Mouse (Mus musculus): ENCODE results near the gene B3galt4. TPM values are rescaled to one million over a fixed set of nuclear protein-coding genes. Genes with fewer than 3 reads are reported as not detected.

The B3galt4 gene
- polyA plus RNA-seq, 1 experiment: 6.7 TPM

GRCm38 (mm10) chr17:33931159-33931866, 20.0 kb downstream of the B3galt4 start:
- DNase-seq: no peak
- no peak overlapping the region for H3K27ac ChIP-seq (ENCODE audit: insufficient read depth, low read depth, low read length)
- H3K36me3 ChIP-seq (ENCODE audit: control insufficient read depth, insufficient read depth, low read length): no peaks in the 10 kb centered on the region
- H3K27me3 ChIP-seq (replicated peaks; ENCODE audit: control insufficient read depth, insufficient read depth, low read length): no peaks in the 10 kb centered on the region
- H3K4me3 ChIP-seq (ENCODE audit: insufficient read depth, low read depth, low read length): peak overlapping the region; percentile 83
- TF ChIP-seq POLR2A (IDR thresholded peaks at IDR 0.05; ENCODE audit: low read depth, low read length) (no peak), CTCF (conservative IDR thresholded peaks at IDR 0.05; ENCODE audit: insufficient read depth, insufficient read length, low read depth, low read length) (no peak)
- 61% methylated on average over 18 of the region's 18 CpGs for WGBS
- H3K4me1 ChIP-seq (ENCODE audit: control insufficient read depth, insufficient read depth, low read length): no peaks in the 10 kb centered on the region

DNA sequence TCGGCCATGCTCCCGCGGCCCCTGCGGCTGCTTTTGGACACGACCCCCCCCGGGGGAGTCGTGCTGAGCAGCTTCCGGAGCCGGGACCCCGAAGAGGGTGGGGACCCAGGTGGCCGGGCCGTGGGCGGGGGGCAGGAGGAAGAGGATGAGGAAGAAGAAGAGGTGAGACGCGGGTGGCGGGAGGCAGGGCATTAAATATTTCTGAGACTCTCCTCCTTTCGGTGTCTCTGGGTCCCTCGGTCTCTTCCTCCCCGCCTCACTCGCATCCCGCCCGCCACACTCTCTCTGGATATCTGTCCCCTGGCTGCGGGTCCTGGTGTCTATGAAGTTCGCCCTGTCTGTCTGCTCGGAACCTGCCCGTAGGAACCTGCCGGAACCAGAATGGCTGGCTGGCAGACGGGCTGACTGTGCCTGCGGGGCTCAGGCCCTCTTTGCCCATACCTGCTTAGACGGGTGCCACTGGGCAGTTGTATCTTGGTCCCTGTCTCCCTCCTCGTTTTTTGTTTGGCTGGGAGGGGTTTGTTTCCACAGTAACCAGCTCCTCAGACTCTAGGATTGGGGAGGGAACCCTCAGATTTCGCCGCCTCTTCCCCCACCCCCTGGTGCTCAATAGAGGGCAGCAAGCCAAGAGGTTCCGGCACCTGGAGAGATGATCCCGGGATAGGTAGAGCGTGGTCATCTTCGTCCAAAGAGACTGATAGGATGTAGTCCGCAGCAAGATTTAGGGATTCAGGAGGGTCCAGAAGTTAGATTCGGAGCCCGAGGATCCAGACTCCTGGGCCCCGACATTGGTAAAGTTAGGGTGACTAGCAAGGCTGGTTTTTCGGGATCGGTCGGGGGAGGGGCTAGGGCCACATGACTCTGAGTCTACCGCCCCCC, 20.8 kb downstream of the B3galt4 start:
- peak overlapping the region; percentile 83 for H3K4me3 ChIP-seq (ENCODE audit: insufficient read depth, low read depth, low read length)
- no peaks in the 10 kb centered on the region for H3K4me1 ChIP-seq (ENCODE audit: control insufficient read depth, insufficient read depth, low read length)
- DNase-seq: peak; percentile 85
- H3K36me3 ChIP-seq (ENCODE audit: control insufficient read depth, insufficient read depth, low read length): no peaks in the 10 kb centered on the region
- H3K27ac ChIP-seq (ENCODE audit: insufficient read depth, low read depth, low read length): peak overlapping the region; percentile 96
- TF ChIP-seq CTCF (conservative IDR thresholded peaks at IDR 0.05; ENCODE audit: insufficient read depth, insufficient read length, low read depth, low read length) (no peak), POLR2A (IDR thresholded peaks at IDR 0.05; ENCODE audit: low read depth, low read length) (no peak)
- H3K27me3 ChIP-seq (replicated peaks; ENCODE audit: control insufficient read depth, insufficient read depth, low read length): no peaks in the 10 kb centered on the region
- WGBS: 2% methylated on average over 45 of the region's 45 CpGs

- no peaks in the 10 kb centered on the region for H3K27me3 ChIP-seq (replicated peaks; ENCODE audit: control insufficient read depth, insufficient read depth, low read length)
- H3K36me3 ChIP-seq (ENCODE audit: control insufficient read depth, insufficient read depth, low read length): no peaks in the 10 kb centered on the region
- TF ChIP-seq CTCF (conservative IDR thresholded peaks at IDR 0.05; ENCODE audit: insufficient read depth, insufficient read length, low read depth, low read length): 0 out of 2 replicates have a peak, but pooled peaks have one; percentile 18
- no peak for TF ChIP-seq POLR2A (IDR thresholded peaks at IDR 0.05; ENCODE audit: low read depth, low read length)
- H3K4me3 ChIP-seq (ENCODE audit: insufficient read depth, low read depth, low read length): peak within 1 kb of the TSS; percentile 83
- peak within 1 kb of the TSS; percentile 96 for H3K27ac ChIP-seq (ENCODE audit: insufficient read depth, low read depth, low read length)
- peak; percentile 94 for DNase-seq
- no peaks in the 10 kb centered on the region for H3K4me1 ChIP-seq (ENCODE audit: control insufficient read depth, insufficient read depth, low read length)
- WGBS: 1% methylated on average over 77 of the region's 80 CpGs
These were observed 21.7 kb downstream of the B3galt4 start, which contains the start of gene Rgl2 for GRCm38 (mm10) chr17:33929371-33930279. TSS of gene Rgl2 (plus strand) at chr17:33929543.

DNA sequence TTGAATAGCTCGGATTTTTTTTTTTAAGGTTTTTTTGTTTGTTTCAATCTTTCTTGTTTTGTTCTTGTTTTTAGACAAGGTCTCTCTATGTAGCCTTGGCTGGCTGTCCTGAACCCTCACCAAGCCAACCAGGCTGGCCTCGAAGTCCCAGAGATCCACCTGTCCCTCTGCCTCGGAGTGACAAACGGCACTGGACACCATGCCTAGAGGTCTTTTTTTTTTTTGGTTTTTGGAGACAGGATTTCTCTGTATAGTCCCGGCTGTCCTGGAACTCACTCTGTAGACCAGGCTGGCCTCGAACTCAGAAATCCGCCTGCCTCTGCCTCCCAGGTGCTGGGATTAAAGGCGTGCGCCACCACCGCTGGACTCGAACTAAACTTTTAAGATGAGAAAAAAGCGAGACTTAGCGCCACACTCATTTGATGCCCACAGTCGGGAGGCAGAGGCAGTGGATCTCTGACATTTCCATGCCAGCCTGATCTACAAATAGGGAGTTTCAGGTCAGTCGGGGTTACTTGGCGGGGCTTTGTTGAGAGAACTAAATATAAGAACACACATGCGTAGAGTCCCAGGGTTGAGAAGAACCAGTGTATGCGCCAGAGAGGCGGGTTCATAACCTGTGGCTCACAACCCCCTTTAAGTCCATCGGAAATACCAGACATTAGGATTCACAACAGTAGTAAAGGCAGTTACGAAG, 22.9 kb downstream of the B3galt4 start:
- WGBS: 56% methylated on average over 21 of the region's 21 CpGs
- no peaks in the 10 kb centered on the region for H3K4me1 ChIP-seq (ENCODE audit: control insufficient read depth, insufficient read depth, low read length)
- TF ChIP-seq POLR2A (IDR thresholded peaks at IDR 0.05; ENCODE audit: low read depth, low read length): no peak
- TF ChIP-seq CTCF (conservative IDR thresholded peaks at IDR 0.05; ENCODE audit: insufficient read depth, insufficient read length, low read depth, low read length): no peak
- no peaks in the 10 kb centered on the region for H3K27me3 ChIP-seq (replicated peaks; ENCODE audit: control insufficient read depth, insufficient read depth, low read length)
- H3K4me3 ChIP-seq (ENCODE audit: insufficient read depth, low read depth, low read length): peak overlapping the region; percentile 83; the same call in 1 of the 2 replicates
- H3K36me3 ChIP-seq (ENCODE audit: control insufficient read depth, insufficient read depth, low read length): no peaks in the 10 kb centered on the region
- DNase-seq: no peak
- no peak overlapping the region for H3K27ac ChIP-seq (ENCODE audit: insufficient read depth, low read depth, low read length)

- WGBS: 80% methylated on average over 17 of the region's 17 CpGs
- TF ChIP-seq CTCF (conservative IDR thresholded peaks at IDR 0.05; ENCODE audit: insufficient read depth, insufficient read length, low read depth, low read length) (peak; percentile 56), POLR2A (IDR thresholded peaks at IDR 0.05; ENCODE audit: low read depth, low read length) (no peak)
- Histone ChIP-seq H3K4me3 (ENCODE audit: insufficient read depth, low read depth, low read length) (no peak overlapping the region), H3K27ac (ENCODE audit: insufficient read depth, low read depth, low read length) (no peak overlapping the region), H3K27me3 (replicated peaks; ENCODE audit: control insufficient read depth, insufficient read depth, low read length) (no peaks in the 10 kb centered on the region), H3K36me3 (ENCODE audit: control insufficient read depth, insufficient read depth, low read length) (no peaks in the 10 kb centered on the region), H3K4me1 (ENCODE audit: control insufficient read depth, insufficient read depth, low read length) (no peaks in the 10 kb centered on the region)
- DNase-seq: peak; percentile 51
These were observed 24.9 kb downstream of the B3galt4 start for GRCm38 (mm10) chr17:33926207-33926932.
